Mouse (Mus musculus) 3134 (cell line): ENCODE results near the gene Dhx8.

ENCODE experiments used
- DNase-seq: peaks from one replicate; pipeline ENCODE4 v3.0.0-alpha.2; 2011; ENCODE audit warnings: low spot score; ENCODE audit not compliant: insufficient read length; ENCODE audit errors: extremely low read depth

The Dhx8 gene

GRCm38 (mm10) chr11:101729308-101729707, 3.4 kb upstream of the Dhx8 start:
- DNase-seq: no peak

GRCm38 (mm10) chr11:101733596-101733995, 877 bp downstream of the Dhx8 start:
- no peak for DNase-seq

GRCm38 (mm10) chr11:101756616-101757015, 23.9 kb downstream of the Dhx8 start:
- DNase-seq: peak; percentile 83

DNA sequence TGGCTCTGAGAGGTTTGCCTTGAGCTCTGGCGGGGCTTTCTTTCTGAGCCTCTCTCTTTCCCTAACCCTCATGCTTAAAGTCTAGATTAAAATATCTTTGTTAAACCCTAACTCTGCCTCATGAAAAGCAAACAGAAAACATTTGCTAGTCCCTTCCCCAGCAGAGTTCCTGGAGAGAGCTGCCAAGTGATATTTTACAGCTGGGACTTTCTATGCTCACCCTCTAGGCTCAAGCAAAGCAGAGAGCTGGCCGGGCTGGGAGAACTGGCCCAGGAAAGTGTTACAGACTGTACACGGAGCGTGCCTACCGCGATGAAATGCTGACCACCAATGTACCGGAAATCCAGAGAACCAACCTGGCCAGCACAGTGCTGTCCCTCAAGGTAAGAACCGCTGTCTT, 24.6 kb downstream of the Dhx8 start:
- DNase-seq: no peak

GRCm38 (mm10) chr11:101758431-101758830, 25.7 kb downstream of the Dhx8 start:
- DNase-seq: no peak

DNA sequence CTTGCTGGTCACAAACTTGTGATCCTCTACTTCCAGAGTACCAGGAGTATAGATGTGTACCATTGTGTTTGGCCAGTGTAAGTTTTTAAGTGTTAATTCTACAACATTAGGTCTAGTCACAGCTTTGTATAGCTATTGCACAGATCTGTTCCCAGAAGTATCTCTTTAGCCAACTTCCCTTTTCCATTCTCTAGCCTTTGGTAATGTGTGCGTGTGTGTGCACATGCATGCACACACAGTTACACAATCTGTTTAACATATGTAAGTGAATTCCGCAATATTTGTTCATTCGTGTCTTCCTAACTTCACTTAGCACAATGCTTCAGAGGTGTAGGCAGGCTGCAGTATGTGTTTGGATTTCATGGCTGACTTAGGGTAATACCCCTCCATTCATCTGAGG, 26.8 kb downstream of the Dhx8 start:
- no peak for DNase-seq

DNA sequence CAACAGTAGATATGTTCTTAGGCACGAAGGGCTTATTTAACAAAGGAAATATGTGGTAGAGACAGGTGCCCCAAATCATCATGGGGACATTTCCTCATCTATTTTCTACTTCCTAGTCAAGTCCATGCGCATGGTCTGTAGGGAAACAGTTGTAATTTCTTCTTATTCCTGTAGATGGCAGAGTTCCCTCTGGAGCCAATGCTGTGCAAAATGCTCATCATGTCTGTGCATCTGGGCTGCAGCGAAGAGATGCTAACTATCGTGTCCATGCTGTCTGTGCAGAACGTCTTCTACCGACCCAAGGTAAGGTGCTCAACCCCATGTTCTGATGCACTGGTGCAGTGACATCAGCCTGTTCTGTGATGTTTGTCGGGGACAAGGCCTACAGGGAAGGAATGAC, 31.0 kb downstream of the Dhx8 start:
- DNase-seq: peak; percentile 35

DNA sequence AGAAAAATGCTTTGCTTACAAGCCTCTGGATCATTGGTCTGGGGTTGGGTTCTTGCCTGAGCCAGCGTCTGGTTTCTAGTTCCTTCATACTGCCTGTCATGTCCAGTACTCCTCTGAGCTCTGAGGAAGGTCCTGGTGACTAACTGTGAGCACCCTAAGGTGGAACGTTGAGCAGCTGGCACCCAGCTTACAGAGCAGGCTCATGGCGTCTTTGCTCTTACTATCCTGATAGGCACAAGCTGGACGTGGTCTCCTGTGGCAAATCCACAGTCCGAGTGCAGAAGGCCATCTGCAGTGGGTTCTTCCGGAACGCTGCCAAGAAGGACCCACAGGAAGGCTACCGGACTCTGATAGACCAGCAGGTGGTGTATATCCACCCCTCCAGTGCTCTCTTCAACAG, 31.8 kb downstream of the Dhx8 start:
- DNase-seq: no peak

- DNase-seq: no peak
Measured at GRCm38 (mm10) chr11:101767326-101767725, 34.6 kb downstream of the Dhx8 start.

GRCm38 (mm10) chr11:101768721-101769120, 36.0 kb downstream of the Dhx8 start:
- DNase-seq: no peak

- no peak for DNase-seq
Measured at GRCm38 (mm10) chr11:101770266-101770665, 37.5 kb downstream of the Dhx8 start.

DNA sequence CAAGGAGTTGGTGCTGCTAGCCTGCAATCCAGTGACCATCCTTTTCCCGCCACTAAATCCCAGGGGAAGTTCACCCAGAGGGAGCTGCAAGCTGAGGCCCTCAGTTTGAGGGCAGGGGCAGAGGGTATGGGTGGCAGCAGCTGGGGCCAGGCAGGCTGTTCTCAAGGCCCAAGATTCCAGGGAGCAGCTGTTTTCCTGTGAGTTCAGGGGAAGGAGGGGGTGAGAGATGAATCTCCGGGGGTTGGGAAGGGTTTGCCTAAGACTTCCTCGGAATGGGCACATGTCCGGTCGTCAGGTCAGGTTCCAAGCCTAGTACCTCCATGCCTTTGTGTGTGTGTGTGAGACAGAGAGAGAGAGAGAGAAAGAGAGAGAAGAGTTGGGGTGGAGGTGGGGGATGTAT, 39.3 kb downstream of the Dhx8 start:
- DNase-seq: peak; percentile 56

DNA sequence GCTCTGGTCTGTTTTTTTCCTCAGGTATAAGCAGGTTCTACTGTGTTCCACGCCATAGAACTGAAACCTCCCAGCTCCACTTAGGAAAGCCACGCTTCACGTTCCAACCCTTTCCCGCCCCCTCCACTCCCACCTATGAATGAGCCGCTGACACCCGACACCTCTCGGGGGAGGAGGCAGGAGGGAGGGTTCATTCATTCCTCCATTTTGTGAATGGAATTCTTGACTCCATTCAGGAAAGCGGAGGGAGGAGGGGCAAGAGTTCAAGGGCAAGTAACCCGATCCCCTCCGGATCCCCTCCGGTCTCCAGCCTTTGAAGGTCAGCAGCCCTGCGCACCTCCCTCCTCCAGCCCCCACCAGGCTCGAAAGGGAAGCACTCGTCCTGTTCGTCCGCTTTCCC, 39.7 kb downstream of the Dhx8 start:
- peak; percentile 72 for DNase-seq

GRCm38 (mm10) chr11:101776846-101777245, 44.1 kb downstream of the Dhx8 start:
- peak; percentile 39 for DNase-seq

GRCm38 (mm10) chr11:101783135-101783534, 50.4 kb downstream of the Dhx8 start:
- no peak for DNase-seq

- peak; percentile 40 for DNase-seq
Measured at GRCm38 (mm10) chr11:101783584-101783983, 50.9 kb downstream of the Dhx8 start.

DNA sequence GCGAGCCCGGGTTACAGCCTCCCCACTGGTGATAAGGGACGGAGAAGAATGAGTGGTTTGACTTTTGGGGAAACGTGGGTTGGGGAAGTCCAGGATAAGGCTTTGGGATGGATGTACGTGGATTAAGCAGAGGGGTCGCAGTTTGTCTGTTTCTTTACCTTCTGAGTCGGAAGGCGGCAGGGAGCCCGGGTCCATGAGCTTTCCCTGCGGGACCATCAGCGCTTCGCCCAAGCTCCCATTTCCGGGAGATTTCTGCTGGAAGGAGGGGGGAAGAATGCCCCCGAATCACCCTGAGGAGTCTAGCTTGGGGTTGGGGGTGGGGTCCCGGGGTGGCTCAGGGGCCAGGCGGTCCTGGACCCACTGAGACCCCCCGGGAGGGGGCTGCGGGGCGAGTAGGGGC, 51.4 kb downstream of the Dhx8 start:
- DNase-seq: no peak

- no peak for DNase-seq
Measured at GRCm38 (mm10) chr11:101784488-101785142, 51.9 kb downstream of the Dhx8 start.

DNA sequence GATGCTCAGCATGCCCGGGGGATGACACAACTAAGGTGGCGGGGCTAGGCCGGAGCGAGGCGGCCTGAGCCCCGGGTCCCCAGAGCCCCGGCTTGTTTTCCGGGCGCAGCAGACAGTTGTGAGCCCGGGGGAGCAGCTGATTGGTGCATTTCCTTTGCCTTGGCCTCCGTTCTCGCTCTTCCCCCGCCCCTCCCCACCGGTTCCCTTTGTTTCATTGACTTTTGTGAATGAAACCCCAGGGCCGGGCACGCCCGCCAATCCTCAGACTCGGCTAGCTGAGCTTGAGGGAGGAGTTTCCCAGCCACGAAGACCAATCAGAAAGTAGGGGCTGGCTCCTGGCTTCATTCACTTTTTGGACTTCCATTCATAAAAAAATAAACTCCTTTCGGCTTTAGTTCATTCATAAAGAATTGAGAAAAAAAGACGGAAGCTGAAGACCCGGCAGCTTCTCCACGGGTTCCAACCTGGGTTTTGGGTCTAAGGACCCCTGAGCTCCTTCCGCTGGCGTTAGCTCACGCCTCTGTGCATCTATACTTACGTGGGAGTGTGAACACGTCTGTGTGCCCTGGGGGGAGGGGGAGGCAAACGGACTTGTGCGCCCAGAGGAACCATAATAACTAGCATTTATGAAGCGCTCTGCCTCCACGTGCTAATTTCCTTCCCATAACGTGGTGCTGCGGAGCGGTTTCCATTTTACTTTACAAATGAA, 52.6 kb downstream of the Dhx8 start, which contains the start of gene Etv4:
Gene Etv4, minus strand, starts transcription at position 229 of the 709 bp plus-strand sequence.
- DNase-seq: peak; percentile 91

- DNase-seq: no peak
Measured at GRCm38 (mm10) chr11:101785852-101786205, 53.1 kb downstream of the Dhx8 start.

DNA sequence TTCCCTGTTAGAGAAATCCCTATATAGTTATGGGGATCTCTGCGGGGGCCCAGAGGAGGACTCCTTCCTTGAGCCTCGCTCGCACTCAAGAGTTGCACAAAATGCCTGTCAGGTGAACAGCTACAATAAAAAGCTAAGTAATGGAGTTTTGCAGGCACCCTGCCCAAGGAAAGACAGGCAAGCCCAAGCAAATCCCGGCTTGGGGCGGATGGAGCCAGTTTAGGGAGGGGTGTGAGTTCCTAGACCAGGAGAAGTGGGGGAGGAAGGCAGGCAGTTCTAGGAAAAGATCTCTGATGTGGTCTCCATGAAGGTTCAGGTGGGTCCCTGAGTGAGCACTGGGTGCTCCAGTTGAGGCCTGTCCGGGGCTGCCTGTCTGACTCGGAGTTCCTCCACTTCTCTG, 53.9 kb downstream of the Dhx8 start:
- no peak for DNase-seq

DNA sequence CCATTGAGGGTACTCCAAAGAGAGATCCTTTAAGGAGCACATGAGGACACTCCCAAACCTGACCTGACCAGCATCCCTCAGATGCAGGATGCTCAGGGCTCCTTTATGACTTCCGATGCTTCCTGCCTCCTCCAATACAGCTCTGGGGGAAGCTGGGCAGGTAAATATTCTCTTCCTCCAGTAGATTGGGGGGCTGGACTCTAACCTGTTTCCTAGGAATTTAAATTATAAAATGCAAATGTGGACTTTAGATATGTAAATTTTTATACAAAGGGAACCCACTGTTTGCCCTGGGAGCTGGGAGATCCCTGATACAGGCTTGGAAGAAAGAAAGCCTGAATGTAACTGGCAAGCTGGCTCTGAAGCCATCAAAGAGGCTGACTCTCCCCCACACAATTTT, 54.7 kb downstream of the Dhx8 start:
- DNase-seq: no peak
